Mouse (Mus musculus): Measurements from ENCODE around the gene Cysrt1.

- no peak for TF ChIP-seq TAL1 (IDR thresholded peaks at IDR 0.05; ENCODE audit: low read length)
- TF ChIP-seq GATA1 (IDR thresholded peaks at IDR 0.05; ENCODE audit: low read length): no peak
These were observed 28.9 kb downstream of the Cysrt1 start for GRCm38 (mm10) chr2:25213266-25213865.

All from erythroblast, embryonic 14.5 days (primary cell).